Mouse (Mus musculus) large intestine, adult 2 months (tissue): Measurements from ENCODE around the gene Bpifb4. TPM values are rescaled to one million over a fixed set of nuclear protein-coding genes. Genes with fewer than 3 reads are reported as not detected.

ENCODE experiments used
- DNase-seq: peaks from one replicate; pipeline ENCODE4 v3.0.0-alpha.2; 2012; ENCODE audit warnings: low read depth, low spot score
- WGBS: fragments of 180-500 bp; shearing (Covaris S2); methylation state at CpG from one replicate; pipeline ENCODE4 v1.1.7; 2018; 5-methylcytosine and 5-hydroxymethylcytosine counted together
- polyA plus RNA-seq: library from polyadenylated mRNA; depleted of rRNA; stranded (reverse); fragments of >200 nt; gene quantifications from 2 replicates; pipeline ENCODE4 v1.2.3, GENCODE M21; 2012; rRNA removed

Bpifb4 gene
- not detected in 2 replicates for polyA plus RNA-seq

- WGBS: 73% methylated on average over 5 of the region's 5 CpGs
- no peak for DNase-seq
Measured at GRCm38 (mm10) chr2:153937843-153938242, at the start of gene Bpifb4. TSS of gene Bpifb4 (plus strand) at chr2:153938212.

GRCm38 (mm10) chr2:153899111-153899510 is 38.9 kb upstream of the Bpifb4 start:
- no peak for DNase-seq
- 75% methylated on average over 5 of the region's 5 CpGs for WGBS

GRCm38 (mm10) chr2:153900088-153900487 is 37.9 kb upstream of the Bpifb4 start, which contains the start of gene Bpifb6:
TSS of gene Bpifb6 (plus strand) at chr2:153900388.
- WGBS: 70% methylated on average over 4 of the region's 4 CpGs
- DNase-seq: no peak

- no peak for DNase-seq
- 70% methylated on average over 6 of the region's 6 CpGs for WGBS
Measured at GRCm38 (mm10) chr2:153902726-153903125, 35.3 kb upstream of the Bpifb4 start.

- DNase-seq: no peak
- WGBS: 67% methylated on average over 4 of the region's 4 CpGs
Measured at GRCm38 (mm10) chr2:153906626-153907025, 31.4 kb upstream of the Bpifb4 start.

- WGBS: 56% methylated on average over 5 of the region's 5 CpGs
- DNase-seq: no peak
Measured at GRCm38 (mm10) chr2:153914151-153914550, 23.9 kb upstream of the Bpifb4 start.

GRCm38 (mm10) chr2:153917930-153918329 is 20.1 kb upstream of the Bpifb4 start, which contains the start of gene Bpifb3:
TSS of gene Bpifb3 (plus strand) at chr2:153918230.
- no peak for DNase-seq
- WGBS: 70% methylated on average over 8 of the region's 8 CpGs

- DNase-seq: no peak
- 83% methylated on average over 6 of the region's 6 CpGs for WGBS
Measured at GRCm38 (mm10) chr2:153921246-153921645, 16.8 kb upstream of the Bpifb4 start.

GRCm38 (mm10) chr2:153929871-153930413 is 8.1 kb upstream of the Bpifb4 start:
- 44% methylated on average over 3 of the region's 3 CpGs for WGBS
- DNase-seq: no peak

- WGBS: 81% methylated on average over 6 of the region's 6 CpGs
- DNase-seq: no peak
Measured at GRCm38 (mm10) chr2:153931125-153931524, 6.9 kb upstream of the Bpifb4 start.

- WGBS: 77% methylated on average over 6 of the region's 6 CpGs
- DNase-seq: no peak
Measured at GRCm38 (mm10) chr2:153933311-153933710, 4.7 kb upstream of the Bpifb4 start.

GRCm38 (mm10) chr2:153935348-153935747 is 2.7 kb upstream of the Bpifb4 start:
- DNase-seq: no peak
- 78% methylated on average over 6 of the region's 6 CpGs for WGBS

- WGBS: 27% methylated on average over 3 of the region's 3 CpGs
- no peak for DNase-seq
Measured at GRCm38 (mm10) chr2:153943537-153943936, 5.5 kb downstream of the Bpifb4 start.

- WGBS: 68% methylated on average over 8 of the region's 8 CpGs
- no peak for DNase-seq
Measured at GRCm38 (mm10) chr2:153944567-153944966, 6.6 kb downstream of the Bpifb4 start.

GRCm38 (mm10) chr2:153952897-153953296 is 14.9 kb downstream of the Bpifb4 start:
- 29% methylated on average over 6 of the region's 6 CpGs for WGBS
- DNase-seq: peak; percentile 21

- WGBS: 6% methylated on average over 6 of the region's 6 CpGs
- no peak for DNase-seq
Measured at GRCm38 (mm10) chr2:153953836-153954235, 15.8 kb downstream of the Bpifb4 start.

GRCm38 (mm10) chr2:153962821-153963331 is 24.9 kb downstream of the Bpifb4 start:
- no peak for DNase-seq
- WGBS: 64% methylated on average over 4 of the region's 4 CpGs

- WGBS: 83% methylated on average over 1 of the region's 1 CpGs
- DNase-seq: no peak
Measured at GRCm38 (mm10) chr2:153963334-153963733, 25.3 kb downstream of the Bpifb4 start.

GRCm38 (mm10) chr2:153970221-153970620 is 32.2 kb downstream of the Bpifb4 start:
- 76% methylated on average over 5 of the region's 5 CpGs for WGBS
- no peak for DNase-seq

- no peak for DNase-seq
- WGBS: 59% methylated on average over 5 of the region's 5 CpGs
Measured at GRCm38 (mm10) chr2:153974582-153974981, 36.6 kb downstream of the Bpifb4 start, which contains the start of gene Bpifa6. TSS of gene Bpifa6 (plus strand) at chr2:153974945.

- 3% methylated on average over 7 of the region's 7 CpGs for WGBS
- DNase-seq: peak; percentile 33
Measured at GRCm38 (mm10) chr2:153995770-153996169, 57.8 kb downstream of the Bpifb4 start.

GRCm38 (mm10) chr2:154000501-154000900 is 62.5 kb downstream of the Bpifb4 start:
- no peak for DNase-seq
- WGBS: 57% methylated on average over 3 of the region's 3 CpGs
